Mouse (Mus musculus): ENCODE data around the gene Slc35c2.

- TF ChIP-seq CTCF (IDR thresholded peaks at IDR 0.05; ENCODE audit: insufficient read depth, low read length) (no peak), POLR2A (IDR thresholded peaks at IDR 0.05; ENCODE audit: borderline replicate concordance, extremely low read depth, low read depth, low read length) (no peak)
Observed at GRCm38 (mm10) chr2:165304819-165305218, 17.1 kb upstream of the Slc35c2 start.
